Mouse (Mus musculus): Measurements from ENCODE around the gene Numb. TPM values are rescaled to one million over a fixed set of nuclear protein-coding genes. Genes with fewer than 3 reads are reported as not detected.

Numb gene
- total RNA-seq (2012; rRNA removed) (8.4 and 10.6 TPM in 2 replicates), polyA plus RNA-seq (2012; ENCODE audit: insufficient read depth in 1 of 2, insufficient read length in 2 of 2, low read depth in 1 of 2, low replicate concordance in 2 of 2, missing spikeins in 1 of 2) (10 to 100 TPM in 1 of 2 experiments, not detected in 1; 14.6 TPM)

- Histone ChIP-seq H3K9me3 (replicated peaks; ENCODE audit: insufficient read depth, low read length) (no peaks in the 10 kb centered on the region), H3K36me3 (ENCODE audit: control insufficient read depth in 1 of 2, insufficient read depth in 2 of 2, low read length in 2 of 2) (peaks cover 0 to 12% of the 10 kb centered on the region in 2 experiments; a peak in 2 of 4 replicates), H3K27ac (ENCODE audit: control insufficient read depth, low read depth, low read length) (peak within 1 kb of the TSS; percentile 10; the same call in 1 of the 2 replicates), H3K4me3 (ENCODE audit: control insufficient read depth in 1 of 2, insufficient read depth in 1 of 2, low read depth in 2 of 2, low read length in 2 of 2) (peak within 1 kb of the TSS; percentile 71 to 81), H3K27me3 (ENCODE audit: control insufficient read depth in 1 of 2, insufficient read depth in 2 of 2, low read length in 2 of 2) (no peaks in the 10 kb centered on the region), H3K9ac (ENCODE audit: control insufficient read depth, low read depth, low read length, poor library complexity, severe bottlenecking) (peak within 1 kb of the TSS; percentile 82), H3K79me2 (ENCODE audit: control insufficient read depth, insufficient read depth, low read length, poor library complexity) (peaks cover 12% of the 10 kb centered on the region), H3K4me1 (ENCODE audit: control insufficient read depth in 1 of 2, insufficient read depth in 2 of 2, low read length in 2 of 2) (peaks cover 0 to 9% of the 10 kb centered on the region in 2 experiments; a peak in 2 of 4 replicates)
- TF ChIP-seq TAL1 (IDR thresholded peaks at IDR 0.05; ENCODE audit: low read length) (no peak), MAFK (IDR thresholded peaks at IDR 0.05; ENCODE audit: borderline replicate concordance, low read depth, low read length) (no peak), SIN3A (IDR thresholded peaks at IDR 0.05; ENCODE audit: low read length) (peak; percentile 72), CTCF (IDR thresholded peaks at IDR 0.05 in 2 of 3, conservative IDR thresholded peaks at IDR 0.05 in 1 of 3; ENCODE audit: control insufficient read depth in 1 of 3, insufficient read depth in 1 of 3, low read depth in 2 of 3, low read length in 3 of 3, poor library complexity in 1 of 3, severe bottlenecking in 1 of 3) (no peak), JUND (IDR thresholded peaks at IDR 0.05; ENCODE audit: low read depth, low read length) (no peak), POLR2AphosphoS2 (IDR thresholded peaks at IDR 0.05; ENCODE audit: low read length) (peak; percentile 85), E2F4 (IDR thresholded peaks at IDR 0.05; ENCODE audit: borderline replicate concordance, low read depth, low read length) (no peak), MAZ (IDR thresholded peaks at IDR 0.05; ENCODE audit: low read depth, low read length) (peak; percentile 72), TCF12 (IDR thresholded peaks at IDR 0.05; ENCODE audit: low read depth, low read length) (peak; percentile 24; the same call in 1 of the 2 replicates), USF1 (IDR thresholded peaks at IDR 0.05; ENCODE audit: low read depth, low read length) (0 out of 2 replicates have a peak, but pooled peaks have one; percentile 21), CHD1 (IDR thresholded peaks at IDR 0.05; ENCODE audit: low read depth, low read length) (no peak), RAD21 (IDR thresholded peaks at IDR 0.05; ENCODE audit: low read depth, low read length) (no peak), MXI1 (IDR thresholded peaks at IDR 0.05; ENCODE audit: low read depth, low read length) (peak; percentile 17; the same call in 1 of the 2 replicates), ZMIZ1 (IDR thresholded peaks at IDR 0.05; ENCODE audit: low read depth, low read length) (peak; percentile 65; the same call in 1 of the 2 replicates), GATA1 (IDR thresholded peaks at IDR 0.05; ENCODE audit: low read depth, low read length) (no peak), MYC (IDR thresholded peaks at IDR 0.05; ENCODE audit: low read depth, low read length) (no peak), ELF1 (IDR thresholded peaks at IDR 0.05; ENCODE audit: low read depth, low read length) (peak; percentile 83), NELFE (IDR thresholded peaks at IDR 0.05; ENCODE audit: low read depth, low read length) (peak; percentile 64), RCOR1 (IDR thresholded peaks at IDR 0.05; ENCODE audit: low read depth, low read length) (no peak; the same call in 1 of the 2 replicates), KAT2A (conservative IDR thresholded peaks at IDR 0.05; ENCODE audit: low read depth, low read length) (no peak; the same call in 1 of the 2 replicates), NRF1 (IDR thresholded peaks at IDR 0.05; ENCODE audit: insufficient read depth, low read depth, low read length, poor library complexity, severe bottlenecking) (peak; percentile 64), MAX (IDR thresholded peaks at IDR 0.05; ENCODE audit: low read length) (no peak), USF2 (IDR thresholded peaks at IDR 0.05; ENCODE audit: borderline replicate concordance in 1 of 2, insufficient read depth in 1 of 2, low read depth in 1 of 2, low read length in 2 of 2) (no peak), TBP (IDR thresholded peaks at IDR 0.05; ENCODE audit: low read depth, low read length) (peak; percentile 87), GABPA (IDR thresholded peaks at IDR 0.05; ENCODE audit: low read depth, low read length) (0 out of 2 replicates have a peak, but pooled peaks have one; percentile 19), POLR2A (IDR thresholded peaks at IDR 0.05; ENCODE audit: control insufficient read depth in 1 of 2, insufficient read depth in 1 of 2, low read depth in 1 of 2, low read length in 2 of 2, poor library complexity in 1 of 2) (peak; percentile 57 to 79; a peak in 2 of 4 replicates), SMC3 (IDR thresholded peaks at IDR 0.05; ENCODE audit: low read depth, low read length) (no peak), CHD2 (IDR thresholded peaks at IDR 0.05; ENCODE audit: low read length) (peak; percentile 88), MEF2A (IDR thresholded peaks at IDR 0.05; ENCODE audit: extremely low read depth, insufficient replicate concordance, low read depth, low read length, poor library complexity, severe bottlenecking) (no peak), HCFC1 (IDR thresholded peaks at IDR 0.05; ENCODE audit: low read depth, low read length) (peak; percentile 81), UBTF (IDR thresholded peaks at IDR 0.05; ENCODE audit: borderline replicate concordance, insufficient read depth, low read depth, low read length) (no peak)
- peak; percentile 99 for DNase-seq (ENCODE audit: low read depth, low spot score)
Measured at GRCm38 (mm10) chr12:83921535-83922381, at the start of gene Numb. Numb (minus strand) TSS chr12:83921934.

All from MEL (cell line).